Mouse (Mus musculus) spleen, postnatal 10 days (tissue): Measurements from ENCODE around the gene Rbpj.

ENCODE experiments used
- DNase-seq, 2 experiments: peaks; one replicate each; pipeline ENCODE4 v3.0.0; 2021 to 2022; ENCODE audit warnings: low spot score in 2 of 2

Rbpj gene

DNA sequence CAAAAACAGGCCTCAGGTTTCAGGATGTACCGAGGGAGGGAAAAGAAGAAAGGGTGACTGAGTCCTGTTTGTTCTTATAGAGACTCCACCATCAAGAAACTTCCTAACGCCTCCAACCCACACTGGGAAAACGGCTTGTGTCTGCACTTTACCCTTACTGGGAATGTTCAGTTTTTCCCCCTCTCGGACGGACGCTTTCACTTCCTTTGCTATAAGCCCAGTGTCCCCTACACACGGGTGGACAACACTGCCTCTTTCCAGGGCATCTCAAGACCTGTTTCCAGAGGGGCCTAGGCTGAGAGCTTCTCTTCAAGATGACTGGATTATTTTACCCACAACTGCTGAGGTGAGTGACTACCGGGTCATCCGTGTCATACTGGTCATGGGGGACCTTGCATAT lies at the start of gene Rbpj:
Gene Rbpj (plus strand): TSS at position 270 of the 400 bp plus-strand sequence.
- DNase-seq = no peak

DNA sequence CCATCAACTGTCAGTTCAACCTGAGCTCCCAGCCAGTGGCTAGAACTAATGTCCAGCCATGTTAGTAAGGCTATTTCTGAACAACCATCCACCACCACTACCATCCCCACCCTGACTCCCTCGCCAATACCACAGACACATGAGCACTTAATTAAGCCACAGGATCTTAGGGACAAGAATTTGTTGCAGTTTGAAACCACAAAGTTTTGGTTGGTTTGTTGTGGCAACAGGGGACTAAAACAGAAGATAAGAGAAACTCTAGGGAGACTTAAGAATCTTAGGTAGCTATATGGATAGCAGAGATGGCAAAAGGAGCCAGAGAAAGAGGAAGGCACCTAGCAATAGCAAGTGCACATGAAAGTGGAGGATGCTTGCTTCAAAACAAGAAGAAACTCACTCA lies 45.2 kb upstream of the Rbpj start:
- DNase-seq = no peak

DNA sequence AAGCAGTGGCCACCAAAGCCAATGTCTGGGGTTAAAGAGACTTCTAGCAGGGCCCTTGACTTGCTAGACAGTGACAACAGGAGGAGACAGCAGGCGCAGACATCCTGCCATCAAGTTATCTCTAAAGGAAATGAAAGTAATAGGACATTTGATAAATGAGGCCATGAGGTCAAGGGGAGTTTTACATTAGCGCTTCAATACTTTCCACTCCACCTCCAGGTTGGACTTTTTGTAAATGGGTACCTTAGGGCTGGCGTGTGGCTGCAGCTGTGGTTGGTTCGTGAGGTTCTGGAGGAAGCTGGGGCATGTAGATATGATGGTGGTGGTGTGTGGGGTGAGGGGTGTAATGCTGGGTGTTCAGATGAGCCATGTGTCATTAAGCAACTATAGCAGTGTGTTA lies 44.7 kb upstream of the Rbpj start:
- no peak for DNase-seq

DNA sequence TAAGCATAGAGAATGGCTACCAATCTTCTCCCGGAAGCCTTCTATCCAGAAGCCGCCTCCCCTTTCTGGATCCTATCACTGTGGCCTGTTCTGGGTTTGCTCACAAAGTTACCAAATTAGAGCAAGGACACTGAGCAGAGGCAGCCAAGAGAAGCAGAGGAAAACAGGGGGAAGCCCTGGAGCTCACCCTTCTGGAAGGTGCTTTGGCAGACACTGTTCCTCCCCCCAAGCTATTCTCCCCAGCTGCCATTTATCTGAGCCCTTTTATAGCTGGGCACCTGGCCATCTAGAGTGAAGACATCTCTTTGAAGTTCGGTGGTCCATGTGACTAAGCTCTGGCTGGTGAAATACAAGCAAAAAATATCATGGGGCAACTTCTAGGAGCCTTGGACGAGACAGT lies 38.5 kb upstream of the Rbpj start:
- no peak for DNase-seq

DNA sequence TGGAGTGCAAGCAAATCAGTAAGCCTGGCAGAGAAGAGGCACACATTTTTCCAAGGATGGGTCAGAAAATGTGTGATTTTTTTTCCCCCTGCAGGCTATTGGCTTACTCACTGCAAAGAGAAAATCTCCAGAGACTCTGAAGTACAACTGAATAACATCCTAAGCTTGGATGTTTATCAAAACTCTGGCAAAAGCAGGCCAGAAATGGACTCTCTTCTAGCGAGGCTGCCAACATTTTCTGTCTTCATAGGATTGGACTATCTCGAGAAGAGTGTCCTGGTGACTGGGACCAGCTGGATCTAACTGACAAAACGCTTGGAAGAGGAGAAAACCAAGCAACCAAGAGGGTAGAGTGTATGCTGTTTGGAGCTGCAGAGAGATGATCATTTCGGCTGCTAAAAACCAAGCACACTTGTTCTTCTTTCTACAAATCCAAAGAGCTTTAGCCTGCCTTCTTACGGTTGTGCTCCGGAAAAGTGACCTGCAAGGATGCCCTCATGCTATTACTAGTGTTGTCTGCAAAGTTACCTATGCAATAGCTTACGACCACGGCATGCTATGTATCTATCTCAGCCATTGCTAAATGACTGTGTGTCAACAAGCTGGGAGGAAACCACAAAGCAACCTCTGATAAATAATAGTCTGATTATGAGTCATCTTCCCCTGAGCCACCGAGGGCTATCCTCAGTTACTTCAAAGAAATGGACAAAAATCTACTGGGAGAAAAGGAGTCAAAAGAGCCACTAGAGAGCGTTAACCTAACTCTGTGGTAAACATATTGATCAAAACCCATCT lies 36.1 kb upstream of the Rbpj start:
- no peak for DNase-seq

DNA sequence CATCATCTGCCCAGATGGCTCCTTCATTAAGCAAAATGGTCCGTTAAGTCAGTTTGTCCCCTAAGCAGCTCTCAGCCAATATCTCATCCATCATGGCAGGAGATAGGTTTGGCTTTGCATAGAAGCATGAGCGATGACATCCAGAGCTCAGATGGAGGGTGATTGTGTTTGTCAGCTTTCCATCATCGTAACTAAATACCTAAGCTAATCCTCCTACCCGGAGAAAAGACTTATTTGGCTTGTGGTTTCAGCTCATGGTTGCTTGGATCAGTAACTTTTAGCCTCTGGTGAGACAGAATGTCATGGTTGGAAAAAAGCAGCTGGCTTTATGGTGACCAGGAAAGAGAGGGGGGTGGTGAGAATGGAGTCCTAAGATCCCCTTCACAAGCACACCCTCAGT lies 33.5 kb upstream of the Rbpj start:
- no peak for DNase-seq

DNA sequence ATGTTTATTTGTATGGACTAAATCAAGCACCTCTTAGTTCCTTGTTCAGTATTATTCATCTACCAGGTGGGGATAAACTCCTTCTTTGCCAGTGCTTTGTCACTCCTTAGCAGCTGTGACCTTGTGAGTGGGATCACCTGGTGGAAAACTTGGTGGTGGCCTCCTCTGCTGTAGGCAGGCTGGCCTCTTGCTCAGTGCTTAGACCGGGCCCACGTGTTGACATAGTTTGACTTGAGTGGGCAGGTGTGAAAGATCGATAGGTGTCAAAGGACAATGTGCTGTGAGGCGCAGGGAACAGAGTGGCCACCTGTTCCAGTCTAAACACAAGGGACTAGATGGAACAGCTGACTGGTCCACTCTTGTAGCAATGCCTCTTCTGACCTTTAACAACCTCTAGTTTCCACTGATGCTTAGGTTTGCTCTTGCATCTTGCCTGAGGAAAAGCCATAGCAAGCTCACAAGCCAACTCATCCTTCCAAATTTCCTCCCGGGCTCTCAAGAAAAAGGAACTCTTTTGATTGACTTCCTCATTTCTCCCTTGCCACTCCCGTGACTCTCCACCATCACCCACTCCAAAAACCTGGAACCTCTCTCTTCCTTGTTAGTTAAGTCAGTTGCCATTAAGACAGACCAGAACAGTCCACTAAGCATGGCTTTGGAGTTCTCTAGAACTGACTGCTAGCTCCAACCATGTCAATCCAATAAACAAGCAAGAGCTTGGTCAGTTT lies 28.9 kb upstream of the Rbpj start:
- DNase-seq = no peak

DNA sequence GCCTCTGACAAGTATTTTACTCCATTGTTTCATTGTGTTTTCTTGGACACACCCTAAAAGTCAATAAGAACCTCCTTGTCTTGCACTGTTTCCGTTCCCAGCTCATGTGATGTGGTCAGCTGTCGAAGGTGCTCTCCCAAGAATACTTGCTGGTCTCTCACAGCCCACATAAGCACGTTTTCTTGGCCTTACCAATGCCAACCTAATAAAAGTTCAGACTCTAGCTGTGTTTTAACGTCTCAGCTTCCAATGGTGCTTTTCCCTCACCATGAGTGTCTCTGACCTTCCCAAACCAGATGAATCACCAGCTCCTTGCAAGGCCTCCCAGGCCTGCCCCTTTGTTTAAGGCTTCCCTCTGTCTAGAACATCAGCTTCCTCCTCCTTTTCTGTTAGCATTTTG lies 28.2 kb upstream of the Rbpj start:
- DNase-seq = no peak

DNA sequence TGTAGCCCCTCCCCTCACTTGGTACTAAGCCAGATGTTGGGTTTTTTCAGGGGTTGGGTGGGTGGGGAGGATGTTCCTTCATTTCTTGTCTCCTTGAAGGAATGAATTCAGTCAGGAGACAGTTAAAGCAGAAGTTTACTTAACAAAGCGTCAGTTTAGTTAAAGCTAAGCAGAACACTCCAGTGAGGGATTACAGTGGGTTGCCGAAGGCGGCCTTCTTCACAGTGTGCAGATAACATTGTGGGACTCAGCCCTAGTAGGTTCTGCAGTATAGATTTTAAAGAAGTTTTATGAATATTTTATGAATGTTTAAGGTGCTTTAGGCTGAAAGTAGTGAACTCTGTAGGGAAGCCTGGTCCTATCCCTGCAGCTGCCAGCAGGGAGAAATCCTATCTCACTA lies 27.7 kb upstream of the Rbpj start:
- no peak for DNase-seq

DNA sequence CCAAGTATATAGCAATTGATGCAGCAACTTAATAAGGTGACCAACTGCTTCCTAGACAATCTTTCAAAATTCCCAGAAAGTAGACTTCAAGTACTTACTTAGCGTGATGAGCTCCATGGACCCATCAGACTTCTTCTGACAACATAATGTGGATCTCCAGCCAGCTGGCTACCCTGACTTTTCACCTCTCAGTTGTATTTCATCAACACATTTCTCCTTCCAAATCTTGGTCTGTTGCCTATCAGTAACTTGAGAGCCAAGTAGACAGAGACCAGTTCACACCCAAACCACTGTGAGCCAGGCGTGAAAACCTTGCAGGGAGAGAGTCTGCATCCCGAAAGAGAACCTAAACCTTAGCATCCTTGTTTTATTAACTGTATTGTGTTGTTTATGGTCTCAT lies 26.3 kb upstream of the Rbpj start:
- no peak for DNase-seq

DNA sequence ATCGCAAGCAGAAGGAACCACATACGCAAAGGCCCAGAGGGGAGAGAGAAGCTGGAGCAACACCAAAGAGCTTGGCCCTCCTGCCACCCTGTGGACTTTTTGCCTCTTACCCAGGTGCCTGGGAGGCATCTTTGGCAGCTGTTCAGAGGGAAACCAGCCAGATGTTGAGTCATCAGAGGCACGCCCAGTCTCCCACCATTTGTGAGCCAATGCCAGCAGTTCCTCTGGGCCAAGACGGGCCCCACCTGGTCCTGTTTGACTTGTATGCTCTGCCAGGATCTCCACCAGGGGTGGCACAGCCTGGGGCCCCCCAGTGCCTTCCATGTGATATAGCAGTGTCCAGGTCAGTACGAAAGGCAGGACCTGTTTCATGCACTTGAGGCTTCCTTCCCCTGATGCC lies 21.9 kb upstream of the Rbpj start:
- no peak for DNase-seq

DNA sequence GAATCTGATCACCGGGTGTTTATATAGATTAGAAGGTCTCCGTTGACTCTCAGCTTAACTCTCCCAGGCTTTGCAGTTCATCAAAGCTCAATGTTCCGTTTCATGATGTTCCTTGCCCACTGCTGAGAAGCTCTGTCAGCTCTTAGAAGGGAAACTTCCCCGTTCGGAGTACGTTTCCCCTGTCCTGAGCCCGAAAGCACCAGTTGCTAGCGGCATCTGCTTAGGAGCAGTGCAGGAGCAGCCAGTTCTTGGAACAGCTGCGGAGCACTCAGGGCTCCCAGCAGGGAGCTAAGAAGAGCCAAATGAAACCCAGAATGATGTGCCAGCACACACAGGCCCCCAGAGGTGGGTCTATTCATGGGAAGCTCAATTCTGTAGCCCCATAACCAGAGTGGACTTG lies 15.0 kb upstream of the Rbpj start:
- DNase-seq = no peak

DNA sequence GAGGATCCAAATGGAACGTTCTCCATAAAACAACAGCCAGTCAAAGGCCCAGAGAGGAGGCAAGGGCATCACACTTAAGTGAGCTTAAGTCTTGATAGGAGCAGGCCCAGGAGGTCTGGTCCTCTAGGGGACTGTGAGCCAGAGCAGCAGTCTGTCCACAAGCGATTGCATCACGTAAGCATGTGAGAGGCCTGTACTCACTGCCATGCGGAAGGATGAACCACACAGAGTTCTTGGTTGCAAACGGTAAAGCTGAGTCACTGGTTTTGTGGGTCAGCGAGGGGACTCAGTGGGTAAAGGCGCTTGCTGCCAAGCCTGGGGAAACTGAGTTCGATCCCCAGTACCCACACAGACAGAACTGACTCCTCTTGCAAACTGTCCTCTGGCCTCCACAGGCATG lies 14.1 kb upstream of the Rbpj start:
- no peak for DNase-seq

DNA sequence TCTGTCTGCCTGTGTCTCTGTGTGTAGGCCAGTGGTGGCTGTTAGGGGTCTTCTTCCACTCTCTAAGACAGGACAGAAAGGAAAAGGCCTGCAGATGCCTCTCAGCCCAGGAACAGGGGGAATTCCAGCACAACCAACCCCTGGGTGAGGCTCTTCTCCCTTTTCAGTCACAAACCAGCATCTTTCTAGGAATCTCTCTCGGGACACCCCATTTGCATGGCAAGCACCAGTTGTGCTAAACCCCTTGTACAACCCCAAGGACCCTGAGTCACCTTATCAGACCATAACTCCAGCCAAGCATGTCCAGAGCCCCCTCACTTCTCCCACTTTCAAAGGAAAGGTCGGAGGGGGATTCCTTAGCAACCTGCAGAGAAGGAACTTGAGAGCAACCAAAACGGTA lies 13.0 kb upstream of the Rbpj start:
- DNase-seq = no peak

DNA sequence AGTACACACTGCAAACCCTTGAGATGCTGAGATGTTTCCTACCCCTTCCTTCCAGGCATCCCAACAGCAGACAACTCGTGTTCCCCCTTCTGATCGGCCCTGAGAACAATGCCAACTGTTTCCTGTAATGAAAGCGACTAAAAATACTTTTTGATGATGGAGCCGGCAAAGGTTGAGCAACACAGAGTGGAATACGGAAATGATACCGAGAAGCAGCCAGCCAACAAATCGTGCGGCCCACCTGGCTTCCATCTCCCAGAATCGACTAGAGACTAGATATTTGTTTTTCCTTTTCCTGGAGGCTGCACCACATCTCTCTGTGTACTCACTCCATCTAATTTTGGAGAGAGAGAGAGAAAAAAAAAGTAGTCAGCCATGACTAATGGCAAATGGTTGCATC lies 11.2 kb upstream of the Rbpj start:
- DNase-seq = no peak

DNA sequence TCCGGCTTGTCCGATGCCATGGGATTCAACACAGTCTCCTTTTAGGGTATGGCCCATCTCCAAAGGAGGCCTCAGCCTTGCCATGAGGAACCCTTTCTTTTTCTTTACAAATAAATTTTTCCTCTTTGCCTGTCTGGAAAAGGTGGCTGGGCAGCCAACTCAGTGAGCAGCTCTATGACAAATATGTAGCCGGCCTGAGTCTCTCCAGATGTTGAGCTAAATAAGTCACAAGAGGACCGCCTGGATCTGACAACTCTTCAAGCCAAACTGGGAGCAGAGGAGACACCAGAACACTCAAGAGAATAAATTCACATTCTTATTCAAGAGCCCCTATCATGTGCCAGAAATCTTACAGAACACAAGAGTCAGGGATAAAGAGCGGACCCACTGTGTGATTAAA lies 10.5 kb upstream of the Rbpj start:
- no peak for DNase-seq

DNA sequence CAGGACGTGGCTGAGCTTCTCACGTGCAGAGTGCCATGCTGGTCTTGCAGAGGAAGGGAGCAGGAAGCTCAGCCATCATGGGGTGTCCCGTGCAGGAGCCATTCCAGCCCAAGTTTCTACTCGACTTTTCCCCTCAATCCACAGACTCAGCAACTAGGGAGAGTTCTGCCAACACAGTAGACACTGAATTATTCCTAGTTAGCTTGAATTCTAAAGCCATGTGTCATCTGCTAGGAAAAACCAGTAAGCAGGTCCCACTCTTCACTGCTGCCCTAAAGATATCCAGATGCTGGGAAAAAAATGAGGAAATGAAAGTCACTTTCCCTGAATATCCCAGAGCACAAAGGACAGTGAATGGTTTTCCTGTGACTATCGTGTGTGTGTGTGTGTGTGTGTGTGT lies 5.8 kb upstream of the Rbpj start:
- no peak for DNase-seq

DNA sequence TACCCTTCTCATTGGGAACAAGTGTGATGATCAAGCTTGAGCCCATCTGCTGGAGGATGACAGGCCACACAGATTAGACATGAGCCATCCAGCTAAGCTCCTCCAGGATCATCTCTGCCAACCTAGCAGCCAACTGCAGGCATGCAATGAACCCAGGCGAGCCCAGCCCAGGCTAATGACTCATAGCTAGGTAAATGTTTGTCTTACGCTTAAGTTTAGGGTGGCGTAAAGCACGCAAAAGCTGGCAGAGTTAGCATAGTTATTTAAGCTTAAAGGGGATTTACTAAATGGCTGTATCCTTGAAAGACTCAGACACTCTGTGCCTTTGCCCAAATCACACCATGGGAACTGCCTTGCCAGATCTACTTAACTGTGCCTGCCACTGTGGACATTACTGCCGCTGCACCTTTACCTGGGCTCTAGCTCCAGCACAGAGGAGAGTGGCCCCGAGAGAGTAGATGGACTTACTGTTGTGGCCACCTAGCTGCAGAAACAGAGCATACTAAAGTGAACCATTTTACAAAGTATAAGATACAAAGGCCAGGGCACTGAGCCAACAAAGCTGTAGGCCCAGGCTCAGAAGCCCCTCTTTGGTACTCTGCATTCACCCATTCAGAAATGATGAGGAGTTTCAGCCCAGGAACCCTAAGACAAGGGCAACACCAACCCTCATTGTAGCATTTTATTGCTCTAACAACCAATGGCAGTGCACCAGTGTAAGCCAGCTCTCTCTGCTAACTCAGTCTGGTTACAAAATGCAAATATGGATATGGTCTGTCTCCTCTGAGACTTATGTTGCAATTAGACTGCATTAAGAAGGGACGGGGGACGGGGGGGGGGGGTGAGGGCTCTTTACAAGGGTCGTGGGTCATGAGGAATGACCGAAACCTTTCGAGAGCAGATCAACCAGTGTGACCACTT lies 2.6 kb upstream of the Rbpj start:
- no peak for DNase-seq

DNA sequence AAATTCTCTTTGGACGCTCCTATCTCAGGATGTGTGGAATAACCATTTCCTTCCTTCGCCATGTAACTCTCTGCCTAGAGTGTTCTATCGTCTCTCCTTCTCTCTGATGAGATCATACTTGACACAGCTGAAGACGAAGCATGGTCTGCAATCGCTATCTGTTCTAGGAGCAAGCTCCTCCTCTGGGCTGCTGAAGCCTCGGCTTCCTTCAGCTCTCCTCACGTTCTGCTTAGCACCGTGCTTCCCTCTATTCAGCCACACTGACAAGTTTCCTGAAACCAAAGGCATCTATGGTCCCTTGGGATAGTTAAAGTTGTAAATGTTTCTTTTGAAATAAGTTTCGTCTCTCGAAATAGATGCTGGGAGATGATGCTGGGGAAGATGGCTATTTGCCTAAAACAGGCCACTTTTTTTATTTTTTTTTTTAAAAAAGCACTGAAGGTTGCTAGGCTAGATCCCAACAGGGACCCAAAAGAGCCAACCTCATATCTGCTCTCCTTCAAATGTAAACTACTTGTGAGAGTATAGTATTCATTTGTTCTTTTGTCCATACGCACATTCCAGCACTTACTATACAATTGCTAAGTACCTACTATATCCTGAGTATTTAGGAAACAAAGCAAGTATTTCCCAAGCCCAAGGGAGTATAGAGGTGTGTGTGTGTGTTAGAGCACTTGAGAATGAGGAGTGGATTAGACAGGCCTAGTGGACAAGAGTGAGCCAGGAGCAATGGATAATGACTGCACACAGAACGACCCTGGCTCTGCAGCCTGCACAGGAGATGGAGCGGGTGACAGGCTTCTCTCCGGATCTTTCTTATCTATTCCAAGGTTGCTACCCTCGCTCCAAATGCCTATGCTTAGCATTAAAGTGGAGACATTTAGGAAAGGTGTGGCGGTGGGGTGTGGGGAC lies 726 bp downstream of the Rbpj start:
- DNase-seq = no peak

DNA sequence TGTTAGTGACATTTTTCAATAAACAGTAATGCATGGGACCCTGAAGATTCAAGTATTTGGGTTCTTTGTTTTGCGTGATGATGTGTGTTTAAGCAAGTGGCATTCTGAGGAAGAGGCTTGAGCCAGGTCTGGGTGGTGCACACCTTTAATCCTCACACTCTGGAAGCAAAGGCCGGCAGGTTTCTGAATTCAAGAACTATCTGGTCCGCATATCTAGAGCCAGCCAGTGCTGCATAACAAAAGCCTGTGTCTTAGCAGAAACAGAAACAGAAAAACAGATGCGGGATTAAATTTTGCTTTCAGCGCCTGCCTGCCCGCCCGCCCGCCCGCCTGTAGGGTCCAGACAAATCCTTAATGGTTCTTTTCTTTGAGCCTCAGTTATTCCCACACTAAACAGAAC lies 1.6 kb downstream of the Rbpj start:
- no peak for DNase-seq

DNA sequence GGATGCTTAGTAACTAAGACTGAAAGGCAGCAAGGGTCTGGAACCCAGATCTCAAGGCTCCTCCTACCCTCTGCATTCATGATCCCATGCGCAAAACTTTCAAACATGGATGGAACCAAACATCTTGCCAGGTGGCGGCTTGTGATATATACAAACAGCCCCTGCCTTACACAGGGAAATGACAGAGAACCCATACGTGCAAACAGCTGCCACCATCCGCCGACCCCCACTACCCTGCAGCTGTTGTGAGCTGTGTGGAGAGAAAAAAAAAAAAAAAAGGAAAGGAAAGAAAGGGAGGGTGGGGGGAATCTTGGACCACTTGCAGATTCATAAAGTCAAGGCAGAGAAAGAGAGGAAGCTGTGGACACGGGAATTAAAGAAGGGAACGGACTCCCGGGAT lies 2.4 kb downstream of the Rbpj start:
- DNase-seq = no peak
